19 mouse cellular contexts compared by ENCODE assay signal in the genomic region with DNA sequence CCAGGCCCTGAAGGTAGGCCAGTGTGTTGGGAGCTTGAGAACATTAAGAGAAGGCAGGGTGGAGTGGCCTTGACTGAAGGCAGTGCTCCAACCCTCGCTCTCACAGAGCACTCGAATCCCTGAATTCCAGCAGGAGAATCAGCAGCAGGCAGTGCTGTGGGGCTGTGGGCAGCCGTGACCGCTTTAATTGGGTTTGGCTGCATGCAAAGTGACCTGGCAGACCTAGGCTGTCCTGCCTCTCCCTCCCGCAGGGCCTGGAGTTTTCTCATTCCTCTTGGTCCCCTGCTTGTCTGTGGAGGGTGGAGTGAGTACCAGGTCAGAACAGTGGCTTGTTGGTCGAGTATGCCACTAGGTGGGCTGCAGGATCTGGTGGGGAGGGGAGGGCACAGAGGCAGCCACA.
DNase-seq lines count a peak whose midpoint lies in the region; ATAC-seq lines count a peak whose summit lies in the region.
"Had no signal": no experiment of that assay in that cellular context is flagged by ENCODE, and none has a peak within 500 bp of the region (broad histone marks: within the 10 kb centered on the region; RNA-seq: fewer than 3 reads in every experiment).

No protein-coding gene starts in this region.

- DNase-seq in forebrain, embryonic 10.5 days (ENCODE audit: extremely low spot score, low spot score): no peak
- DNase-seq in forebrain, embryonic 11.5 days (ENCODE audit: low spot score): no peak
- DNase-seq in midbrain, embryonic 10.5 days (ENCODE audit: low spot score): no peak
- DNase-seq in left cerebral cortex, postnatal 10 days (ENCODE audit: extremely low spot score in 1 of 2, low spot score in 2 of 2): no peak
- no peak for DNase-seq in adrenal gland, adult 18-20 months (ENCODE audit: low spot score in 2 of 2)
- DNase-seq: adrenal gland, postnatal 25 days; B cell, adult 2 months; cerebellum, adult 9-11 months; kidney, postnatal 4 days; lung, postnatal 14 days; right cerebral cortex, postnatal 25 days had no signal

- no peak overlapping the region for H3K9ac ChIP-seq in forebrain, embryonic 11.5 days (ENCODE audit: low read length)
- no peak overlapping the region for H3K9ac ChIP-seq in midbrain, embryonic 16.5 days (ENCODE audit: low read depth, low read length)
- peak overlapping the region; percentile 29; the same call in 1 of the 2 replicates for H3K9ac ChIP-seq in hindbrain, embryonic 13.5 days
- H3K9ac ChIP-seq in midbrain, embryonic 15.5 days: no peak overlapping the region
- H3K9ac ChIP-seq: embryonic facial prominence, embryonic 12.5 days; limb, embryonic 15.5 days had no signal

- H3K4me2 ChIP-seq in forebrain, embryonic 11.5 days (ENCODE audit: low read depth, low read length, severe bottlenecking): no peak overlapping the region
- no peak overlapping the region for H3K4me2 ChIP-seq in midbrain, embryonic 16.5 days (ENCODE audit: low read length)
- no peak overlapping the region for H3K4me2 ChIP-seq in hindbrain, embryonic 13.5 days
- H3K4me2 ChIP-seq in midbrain, embryonic 15.5 days: no peak overlapping the region
- H3K4me2 ChIP-seq: embryonic facial prominence, embryonic 12.5 days; limb, embryonic 15.5 days had no signal

- ATAC-seq in forebrain, embryonic 11.5 days (replicated peaks; ENCODE audit: low FRiP score): no peak
- no peak for ATAC-seq in midbrain, embryonic 16.5 days
- ATAC-seq in hindbrain, embryonic 13.5 days (ENCODE audit: low FRiP score): no peak
- no peak for ATAC-seq in midbrain, embryonic 15.5 days (replicated peaks)
- ATAC-seq: activated CD4-positive, CD25-positive, alpha-beta regulatory T cell, adult 4 months; inflammation-experienced regulatory T-cells, adult 6 months; Patski had no signal

- no peak overlapping the region for H3K4me3 ChIP-seq in forebrain, embryonic 10.5 days
- no peak overlapping the region for H3K4me3 ChIP-seq in forebrain, embryonic 11.5 days (ENCODE audit: low read depth, low read length)
- 0 out of 2 replicates have a peak overlapping the region, but pooled peaks have one; percentile 3 for H3K4me3 ChIP-seq in midbrain, embryonic 10.5 days
- no peak overlapping the region for H3K4me3 ChIP-seq in midbrain, embryonic 16.5 days (ENCODE audit: low read depth, low read length)
- H3K4me3 ChIP-seq in hindbrain, embryonic 13.5 days: no peak overlapping the region
- H3K4me3 ChIP-seq in midbrain, embryonic 15.5 days: no peak overlapping the region
- H3K4me3 ChIP-seq: embryonic facial prominence, embryonic 12.5 days; limb, embryonic 15.5 days had no signal

- H3K4me1 ChIP-seq in forebrain, embryonic 10.5 days: peaks cover 64% of the 10 kb centered on the region
- H3K4me1 ChIP-seq in forebrain, embryonic 11.5 days (replicated peaks; ENCODE audit: control insufficient read depth, insufficient read depth, low read length): peaks cover 4% of the 10 kb centered on the region; the same call in 1 of the 2 replicates
- H3K4me1 ChIP-seq in midbrain, embryonic 10.5 days: peaks cover 76% of the 10 kb centered on the region
- peaks cover 42% of the 10 kb centered on the region for H3K4me1 ChIP-seq in midbrain, embryonic 16.5 days (ENCODE audit: control insufficient read depth, insufficient read depth, low read length)
- peaks cover 52% of the 10 kb centered on the region for H3K4me1 ChIP-seq in hindbrain, embryonic 13.5 days (replicated peaks)
- peaks cover 49% of the 10 kb centered on the region for H3K4me1 ChIP-seq in midbrain, embryonic 15.5 days

- no peaks in the 10 kb centered on the region for H3K9me3 ChIP-seq in forebrain, embryonic 10.5 days
- no peaks in the 10 kb centered on the region for H3K9me3 ChIP-seq in forebrain, embryonic 11.5 days (ENCODE audit: control insufficient read depth, low read length)
- H3K9me3 ChIP-seq in midbrain, embryonic 10.5 days (replicated peaks): no peaks in the 10 kb centered on the region
- H3K9me3 ChIP-seq in midbrain, embryonic 16.5 days (replicated peaks; ENCODE audit: control insufficient read depth, low read length, poor library complexity, severe bottlenecking): no peaks in the 10 kb centered on the region
- no peaks in the 10 kb centered on the region for H3K9me3 ChIP-seq in hindbrain, embryonic 13.5 days
- no peaks in the 10 kb centered on the region for H3K9me3 ChIP-seq in midbrain, embryonic 15.5 days
- H3K9me3 ChIP-seq: embryonic facial prominence, embryonic 12.5 days; limb, embryonic 15.5 days had no signal

- H3K27ac ChIP-seq in forebrain, embryonic 10.5 days: peak overlapping the region; percentile 68
- no peak overlapping the region for H3K27ac ChIP-seq in forebrain, embryonic 11.5 days (ENCODE audit: low read depth, low read length)
- peak overlapping the region; percentile 69 for H3K27ac ChIP-seq in midbrain, embryonic 10.5 days (replicated peaks)
- H3K27ac ChIP-seq in midbrain, embryonic 16.5 days (ENCODE audit: low read length): no peak overlapping the region
- H3K27ac ChIP-seq in hindbrain, embryonic 13.5 days: peak overlapping the region; percentile 18; the same call in 1 of the 2 replicates
- H3K27ac ChIP-seq in midbrain, embryonic 15.5 days: peak overlapping the region; percentile 73; the same call in 1 of the 2 replicates
- H3K27ac ChIP-seq: embryonic facial prominence, embryonic 12.5 days; limb, embryonic 15.5 days had no signal

- 31% methylated on average over 6 of the region's 6 CpGs for WGBS in forebrain, embryonic 10.5 days
- 22% methylated on average over 6 of the region's 6 CpGs for WGBS in forebrain, embryonic 11.5 days
- 32% methylated on average over 6 of the region's 6 CpGs for WGBS in midbrain, embryonic 10.5 days
- 20% methylated on average over 6 of the region's 6 CpGs for WGBS in midbrain, embryonic 16.5 days
- WGBS in hindbrain, embryonic 13.5 days: 26% methylated on average over 6 of the region's 6 CpGs
- 19% methylated on average over 6 of the region's 6 CpGs for WGBS in midbrain, embryonic 15.5 days

- H3K36me3 ChIP-seq in forebrain, embryonic 10.5 days (replicated peaks): no peaks in the 10 kb centered on the region
- no peaks in the 10 kb centered on the region for H3K36me3 ChIP-seq in forebrain, embryonic 11.5 days (ENCODE audit: control insufficient read depth, insufficient read depth, low read length)
- no peaks in the 10 kb centered on the region for H3K36me3 ChIP-seq in midbrain, embryonic 10.5 days
- no peaks in the 10 kb centered on the region for H3K36me3 ChIP-seq in midbrain, embryonic 16.5 days (ENCODE audit: control insufficient read depth, insufficient read depth, low read length)
- no peaks in the 10 kb centered on the region; the same call in 1 of the 2 replicates for H3K36me3 ChIP-seq in hindbrain, embryonic 13.5 days
- no peaks in the 10 kb centered on the region for H3K36me3 ChIP-seq in midbrain, embryonic 15.5 days (replicated peaks)
- H3K36me3 ChIP-seq: embryonic facial prominence, embryonic 12.5 days; limb, embryonic 15.5 days had no signal

- intact Hi-C loops in left cerebral cortex, postnatal 10 days (cut with DNase I): no loop called here

- H3K27me3 ChIP-seq in forebrain, embryonic 10.5 days (ENCODE audit: poor library complexity, severe bottlenecking): peaks cover 50% of the 10 kb centered on the region
- H3K27me3 ChIP-seq in forebrain, embryonic 11.5 days (ENCODE audit: control insufficient read depth, insufficient read depth, low read length): no peaks in the 10 kb centered on the region
- H3K27me3 ChIP-seq in midbrain, embryonic 10.5 days (ENCODE audit: low read depth, poor library complexity, severe bottlenecking): peaks cover 47% of the 10 kb centered on the region
- no peaks in the 10 kb centered on the region for H3K27me3 ChIP-seq in midbrain, embryonic 16.5 days (ENCODE audit: control insufficient read depth, insufficient read depth, low read depth, low read length)
- H3K27me3 ChIP-seq in hindbrain, embryonic 13.5 days: peaks cover 24% of the 10 kb centered on the region; the same call in 1 of the 2 replicates
- no peaks in the 10 kb centered on the region for H3K27me3 ChIP-seq in midbrain, embryonic 15.5 days (replicated peaks)

Comparison
In these comparisons a context has a peak if more than half of its experiments do, and no peak if none do; other contexts are left out.
1. H3K27ac ChIP-seq: peak in forebrain, embryonic 10.5 days (single experiment), midbrain, embryonic 10.5 days (single experiment), hindbrain, embryonic 13.5 days (single experiment) and midbrain, embryonic 15.5 days (single experiment); none in forebrain, embryonic 11.5 days (single experiment) and midbrain, embryonic 16.5 days (single experiment).